Mouse (Mus musculus) cerebellum, adult 2 months (tissue): ENCODE measurements around the gene Phf7. TPM values are rescaled to one million over a fixed set of nuclear protein-coding genes. Genes with fewer than 3 reads are reported as not detected.

ENCODE experiments used
- DNase-seq, 2 experiments: peaks; one replicate each; pipeline ENCODE4 v3.0.0; 2021
- H3K27ac ChIP-seq: fragments of 200-500 bp; 2 replicates; pipeline ENCODE4 v1.5.1; 2012; ENCODE audit warnings: low read length, control low read depth, inconsistent platforms; ENCODE audit not compliant: insufficient read depth
- H3K27me3 ChIP-seq: fragments of 200-500 bp; 2 replicates; pipeline ENCODE4 v1.6.1; 2012; ENCODE audit warnings: inconsistent platforms, mild to moderate bottlenecking, low read length, moderate library complexity; ENCODE audit not compliant: control insufficient read depth, insufficient read depth
- H3K4me1 ChIP-seq: fragments of 200-500 bp; 2 replicates; pipeline ENCODE4 v1.6.1; 2011; ENCODE audit warnings: low read length; ENCODE audit not compliant: control insufficient read depth, insufficient read depth
- H3K4me3 ChIP-seq: fragments of 200-500 bp; replicated peaks from 2 replicates; pipeline ENCODE3; 2011; ENCODE audit warnings: mild to moderate bottlenecking, low read depth, low read length, control low read depth; ENCODE audit not compliant: insufficient read depth
- CTCF ChIP-seq: fragments of 200-500 bp; IDR thresholded peaks from 2 replicates; pipeline ENCODE4 v1.5.1; 2011; ENCODE audit warnings: low read depth, mild to moderate bottlenecking, control low read depth, low read length, moderate library complexity, borderline replicate concordance; ENCODE audit not compliant: insufficient read depth
- POLR2A ChIP-seq: fragments of 200-500 bp; IDR thresholded peaks from 2 replicates; pipeline ENCODE4 v1.6.1; 2011; ENCODE audit warnings: low read length, control low read depth, borderline replicate concordance; ENCODE audit not compliant: insufficient read depth
- WGBS: fragments of 180-500 bp; shearing (Covaris S2); methylation state at CpG from one replicate; pipeline ENCODE4 v1.1.7; 2018; 5-methylcytosine and 5-hydroxymethylcytosine counted together
- polyA plus RNA-seq: library from polyadenylated mRNA; depleted of rRNA; stranded (reverse); fragments of >200 nt; gene quantifications from 2 replicates; pipeline ENCODE4 v1.2.3, GENCODE M21; 2012

Gene Phf7
- polyA plus RNA-seq, 1 experiment, result 7.8 TPM

GRCm38 (mm10) chr14:31240528-31240927 lies 10.6 kb downstream of the Phf7 start:
- H3K4me3 ChIP-seq, result no peak overlapping the region
- no peak overlapping the region for H3K27ac ChIP-seq
- DNase-seq, result no peak
- TF ChIP-seq CTCF (no peak), POLR2A (no peak)
- no peaks in the 10 kb centered on the region for H3K4me1 ChIP-seq
- H3K27me3 ChIP-seq, result no peaks in the 10 kb centered on the region
- WGBS, result 71% methylated on average over 3 of the region's 3 CpGs

DNA sequence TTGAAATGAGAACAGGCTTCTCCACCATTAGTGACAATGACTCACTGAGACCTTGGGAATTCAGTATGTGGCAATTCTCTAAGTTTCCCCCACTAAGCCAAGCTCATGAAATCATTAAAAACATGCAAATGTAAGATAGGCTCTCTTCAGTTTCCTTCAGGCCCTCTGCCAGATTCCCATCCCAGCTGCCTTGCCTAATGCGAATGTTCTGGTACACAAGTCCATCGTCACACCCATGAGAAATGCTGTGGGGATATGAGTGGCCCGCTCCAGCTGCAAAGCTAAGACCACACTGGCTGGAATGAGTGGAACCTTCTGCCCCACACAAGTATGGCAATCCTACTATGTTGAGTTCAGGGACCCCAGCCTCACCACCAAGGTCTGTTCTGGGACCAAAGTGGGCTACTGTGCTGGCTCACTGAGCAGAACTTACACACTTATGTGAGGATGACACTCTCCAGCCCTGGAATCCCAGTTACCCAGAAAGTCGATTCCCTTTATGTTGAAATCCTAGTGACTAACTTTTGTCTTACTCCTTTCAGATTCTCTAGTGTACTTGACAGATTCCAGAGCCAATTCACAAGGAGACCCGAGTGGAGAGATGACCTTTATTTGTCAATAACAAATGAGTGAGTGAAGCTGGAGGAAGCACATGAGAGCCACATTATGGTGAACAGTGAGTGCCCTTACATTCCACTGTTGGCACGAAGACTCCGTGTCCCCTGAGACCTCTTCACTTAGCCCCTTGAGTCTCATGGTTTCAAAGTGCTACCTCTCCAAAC lies 13.8 kb downstream of the Phf7 start:
- TF ChIP-seq POLR2A, result no peak
- no peak for TF ChIP-seq CTCF

DNA sequence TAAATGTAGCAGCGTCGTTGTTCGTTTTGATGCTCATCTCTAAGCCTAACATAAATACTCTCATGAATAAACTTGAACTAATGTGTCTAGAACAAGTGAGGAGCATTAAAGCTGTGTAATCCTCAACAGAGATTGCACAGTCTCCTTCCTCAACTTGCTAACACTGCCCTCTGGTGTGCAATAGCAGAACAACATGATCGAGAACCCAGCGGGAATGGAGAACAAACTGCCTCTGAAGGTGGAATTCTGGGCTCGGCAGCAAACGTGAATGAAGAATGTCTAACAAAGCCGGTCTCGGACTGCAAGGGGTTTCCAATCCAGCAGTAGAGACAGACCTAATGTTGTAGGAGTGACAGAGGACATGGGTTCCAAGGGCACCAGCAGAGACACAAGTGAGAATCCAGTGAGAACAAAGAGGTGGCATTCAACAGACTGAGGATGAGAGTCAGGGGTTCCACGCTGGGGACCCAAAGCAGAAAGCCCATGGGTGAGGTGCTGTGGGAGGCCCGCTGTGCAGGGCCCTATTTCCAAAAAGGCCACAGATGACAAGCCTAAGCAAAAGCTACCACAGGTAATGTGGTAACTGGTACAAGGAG lies 17.0 kb downstream of the Phf7 start:
- no peak overlapping the region for H3K4me3 ChIP-seq
- H3K27me3 ChIP-seq, result no peaks in the 10 kb centered on the region
- no peak overlapping the region for H3K27ac ChIP-seq
- DNase-seq, result peak; percentile 76 to 88
- no peaks in the 10 kb centered on the region for H3K4me1 ChIP-seq
- TF ChIP-seq POLR2A, result no peak
- peak; percentile 76 for TF ChIP-seq CTCF
- WGBS, result 12% methylated on average over 11 of the region's 11 CpGs

More for the DNA sequence above, 13.8 kb downstream of the Phf7 start:
- Histone ChIP-seq H3K4me3 (no peak overlapping the region), H3K27ac (no peak overlapping the region), H3K27me3 (no peaks in the 10 kb centered on the region), H3K4me1 (no peaks in the 10 kb centered on the region)
- DNase-seq, result no peak
- WGBS, result 81% methylated on average over 7 of the region's 7 CpGs

DNA sequence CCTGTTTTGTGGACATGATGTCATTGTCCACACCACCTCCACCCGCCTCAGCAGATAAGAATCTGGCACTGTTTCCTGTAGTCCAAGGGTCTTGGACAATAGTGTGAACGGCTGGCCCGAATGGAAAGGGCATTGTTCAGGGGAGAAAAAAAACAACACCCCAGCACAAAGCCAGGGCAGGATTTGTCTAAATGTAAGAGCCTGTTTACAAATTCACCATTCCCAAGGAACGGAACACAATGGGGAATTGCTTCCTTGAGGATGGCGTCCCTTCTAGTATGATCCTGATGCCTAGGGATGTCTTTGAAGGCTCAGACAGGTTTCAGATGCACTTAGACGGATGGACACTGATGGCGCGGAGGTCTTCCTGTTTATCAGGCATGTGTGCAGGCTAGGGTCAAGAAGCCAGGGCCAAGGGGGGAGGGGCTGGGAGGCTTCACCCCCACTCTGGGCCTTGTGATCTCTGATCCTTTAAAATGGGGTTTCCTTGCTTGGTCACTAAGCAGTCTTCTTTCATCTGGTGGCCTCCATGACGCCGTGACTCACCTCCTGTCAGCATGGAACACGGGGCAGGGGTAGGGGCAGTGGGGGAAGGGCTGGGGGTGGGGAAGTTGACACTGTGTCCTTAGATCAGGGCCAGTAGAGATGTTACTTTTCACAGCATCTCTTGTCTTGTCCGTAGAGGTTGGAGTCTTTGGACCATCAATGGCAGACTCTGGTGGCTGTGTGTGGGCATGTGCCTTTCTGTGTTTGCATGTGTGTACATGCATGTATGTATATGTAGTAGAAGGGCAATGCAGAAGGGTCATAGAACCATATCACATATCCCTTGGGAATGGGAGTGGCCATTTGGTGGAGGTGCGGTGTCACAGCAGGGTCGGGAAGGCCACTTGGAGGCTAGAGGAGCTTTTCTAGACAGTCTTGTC lies 17.8 kb downstream of the Phf7 start:
- no peak overlapping the region for H3K27ac ChIP-seq
- no peak overlapping the region for H3K4me3 ChIP-seq
- TF ChIP-seq POLR2A (no peak), CTCF (no peak)
- H3K27me3 ChIP-seq, result no peaks in the 10 kb centered on the region
- 88% methylated on average over 14 of the region's 14 CpGs for WGBS
- no peak for DNase-seq
- no peaks in the 10 kb centered on the region for H3K4me1 ChIP-seq

DNA sequence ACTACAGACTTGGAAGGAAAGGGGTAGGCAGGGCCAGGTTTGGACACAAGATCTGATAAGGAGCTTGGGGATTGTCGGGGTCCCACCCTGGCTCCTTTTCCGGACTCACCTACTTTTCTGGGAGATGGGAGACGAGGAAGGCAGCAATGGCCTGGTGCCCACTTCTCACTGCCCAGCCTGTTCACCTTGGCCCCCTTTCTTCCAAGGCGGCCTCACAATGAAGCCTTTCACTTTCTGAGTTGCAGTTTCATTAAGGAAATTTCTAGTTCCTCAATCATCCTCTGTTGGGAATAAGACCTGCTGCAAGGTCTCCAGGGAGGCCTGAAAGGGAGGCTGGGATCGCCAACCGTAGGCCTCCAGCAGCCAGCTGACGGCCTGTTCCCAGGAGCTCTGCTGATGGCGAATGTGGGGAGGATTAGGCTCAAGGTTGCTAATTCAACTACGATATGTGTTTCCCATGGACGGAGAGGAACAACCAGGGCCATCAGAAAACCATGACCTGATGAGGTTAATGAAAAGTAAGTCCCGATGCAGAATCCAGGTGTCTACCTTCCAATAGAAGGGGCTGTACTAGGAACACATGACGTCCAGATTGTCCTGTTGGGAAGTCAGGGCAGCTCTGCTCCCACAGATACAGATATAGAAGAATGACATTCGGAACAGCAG lies 18.6 kb downstream of the Phf7 start:
- H3K27ac ChIP-seq, result no peak overlapping the region
- WGBS, result 85% methylated on average over 13 of the region's 13 CpGs
- no peak for DNase-seq
- no peak overlapping the region for H3K4me3 ChIP-seq
- no peaks in the 10 kb centered on the region for H3K4me1 ChIP-seq
- H3K27me3 ChIP-seq, result no peaks in the 10 kb centered on the region
- no peak for TF ChIP-seq POLR2A
- no peak for TF ChIP-seq CTCF

DNA sequence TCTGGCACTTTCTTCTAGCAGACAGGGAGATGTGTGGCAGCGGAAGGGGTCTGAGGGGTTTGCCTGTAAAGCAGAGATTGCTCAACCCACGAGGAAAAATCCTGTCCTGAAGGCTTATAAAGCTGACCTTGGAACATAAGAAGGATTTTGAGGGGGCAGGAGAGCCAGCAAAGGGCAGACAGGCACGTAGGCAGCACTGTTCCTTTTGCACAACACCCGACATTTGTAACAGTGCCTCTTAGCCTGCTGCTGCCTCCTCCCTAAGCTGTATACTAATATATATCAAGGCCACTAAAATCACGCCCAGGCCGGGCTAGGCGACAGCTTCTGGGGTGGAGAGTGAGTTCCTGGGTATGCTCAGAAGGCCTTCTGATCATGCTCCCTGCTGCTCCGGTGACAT lies 20.7 kb downstream of the Phf7 start:
- TF ChIP-seq CTCF (no peak), POLR2A (no peak)
- H3K27me3 ChIP-seq, result no peaks in the 10 kb centered on the region
- DNase-seq, result no peak
- no peak overlapping the region for H3K27ac ChIP-seq
- H3K4me1 ChIP-seq, result peaks cover 5% of the 10 kb centered on the region; the same call in 1 of the 2 replicates
- no peak overlapping the region for H3K4me3 ChIP-seq
- 78% methylated on average over 8 of the region's 8 CpGs for WGBS

DNA sequence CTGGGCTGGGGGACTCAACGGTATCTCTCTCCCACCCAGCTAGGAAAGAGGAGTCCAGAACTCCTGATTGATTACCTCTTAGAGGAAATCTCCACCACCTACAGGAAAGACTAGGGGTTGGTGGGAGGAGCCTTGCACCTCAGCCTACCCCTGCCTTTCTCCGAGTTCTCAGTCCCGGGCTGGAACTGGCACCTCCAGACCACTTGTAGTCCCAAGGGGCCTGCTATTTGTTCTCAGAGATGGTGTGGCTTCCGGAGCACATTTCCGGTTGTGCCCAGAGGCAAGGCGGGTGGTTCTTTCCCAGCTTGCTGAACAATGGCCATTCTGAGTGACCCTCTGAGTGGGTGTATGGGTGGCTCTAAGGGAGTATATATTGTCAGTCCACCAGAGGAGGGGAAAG lies 22.9 kb downstream of the Phf7 start:
- DNase-seq, result no peak
- peaks cover 5% of the 10 kb centered on the region; the same call in 1 of the 2 replicates for H3K4me1 ChIP-seq
- no peak overlapping the region for H3K4me3 ChIP-seq
- no peaks in the 10 kb centered on the region for H3K27me3 ChIP-seq
- 70% methylated on average over 6 of the region's 6 CpGs for WGBS
- no peak overlapping the region for H3K27ac ChIP-seq
- TF ChIP-seq CTCF (no peak), POLR2A (no peak)
